Mouse (Mus musculus) cortical plate, adult 2 months (tissue): Measurements from ENCODE around the gene Ost4. TPM values are rescaled to one million over a fixed set of nuclear protein-coding genes. Genes with fewer than 3 reads are reported as not detected.
A peak's percentile ranks its signal among the peaks of the same experiment; 100 is the strongest.

Experiments
- H3K27ac ChIP-seq: fragments of 200-500 bp; 2 replicates; pipeline ENCODE4 v1.5.1; 2012; ENCODE audit warnings: low read length, control low read depth, inconsistent platforms; ENCODE audit not compliant: insufficient read depth
- H3K4me1 ChIP-seq: fragments of 200-500 bp; 2 replicates; pipeline ENCODE4 v1.6.1; 2011; ENCODE audit warnings: low read length; ENCODE audit not compliant: control insufficient read depth, insufficient read depth
- H3K4me3 ChIP-seq: fragments of 200-500 bp; 2 replicates; pipeline ENCODE4 v1.5.1; 2011; ENCODE audit warnings: mild to moderate bottlenecking, low read length, control low read depth; ENCODE audit not compliant: insufficient read depth
- CTCF ChIP-seq: fragments of 200-500 bp; IDR thresholded peaks from 2 replicates; pipeline ENCODE4 v1.5.1; 2011; ENCODE audit warnings: mild to moderate bottlenecking, control low read depth, low read length; ENCODE audit not compliant: insufficient read depth; ENCODE audit errors: extremely low read depth
- POLR2A ChIP-seq: fragments of 200-500 bp; IDR thresholded peaks from 2 replicates; pipeline ENCODE4 v1.6.1; 2011; ENCODE audit warnings: mild to moderate bottlenecking, low read length, control low read depth; ENCODE audit not compliant: insufficient read depth; ENCODE audit errors: extremely low read depth
- polyA plus RNA-seq: library from polyadenylated mRNA; depleted of rRNA; stranded (reverse); fragments of >200 nt; gene quantifications from 2 replicates; pipeline ENCODE4 v1.2.3, GENCODE M21; 2012

Gene Ost4
- polyA plus RNA-seq, 1 experiment = 171 TPM

DNA sequence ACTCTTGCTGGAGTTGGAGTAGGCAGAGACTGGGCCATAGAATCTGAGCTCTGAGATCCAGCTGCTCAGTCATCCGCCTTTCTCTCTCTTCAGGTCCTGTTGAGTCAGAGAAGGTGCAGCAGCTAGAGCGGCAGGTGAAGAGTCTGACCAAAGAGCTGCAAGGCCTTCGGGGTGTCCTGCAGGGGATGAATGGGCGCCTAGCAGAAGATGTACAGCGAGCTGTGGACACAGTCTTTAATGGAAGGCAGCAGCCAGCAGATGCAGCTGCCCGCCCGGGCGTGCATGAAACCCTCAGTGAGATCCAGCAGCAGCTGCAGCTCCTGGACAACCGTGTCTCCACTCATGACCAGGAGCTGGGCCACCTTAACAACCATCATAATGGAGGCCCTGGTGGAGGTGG lies 9.3 kb upstream of the Ost4 start:
- no peaks in the 10 kb centered on the region for H3K4me1 ChIP-seq
- no peak overlapping the region for H3K4me3 ChIP-seq
- H3K27ac ChIP-seq = peak overlapping the region; percentile 18; the same call in 1 of the 2 replicates
- TF ChIP-seq CTCF (no peak), POLR2A (no peak)

DNA sequence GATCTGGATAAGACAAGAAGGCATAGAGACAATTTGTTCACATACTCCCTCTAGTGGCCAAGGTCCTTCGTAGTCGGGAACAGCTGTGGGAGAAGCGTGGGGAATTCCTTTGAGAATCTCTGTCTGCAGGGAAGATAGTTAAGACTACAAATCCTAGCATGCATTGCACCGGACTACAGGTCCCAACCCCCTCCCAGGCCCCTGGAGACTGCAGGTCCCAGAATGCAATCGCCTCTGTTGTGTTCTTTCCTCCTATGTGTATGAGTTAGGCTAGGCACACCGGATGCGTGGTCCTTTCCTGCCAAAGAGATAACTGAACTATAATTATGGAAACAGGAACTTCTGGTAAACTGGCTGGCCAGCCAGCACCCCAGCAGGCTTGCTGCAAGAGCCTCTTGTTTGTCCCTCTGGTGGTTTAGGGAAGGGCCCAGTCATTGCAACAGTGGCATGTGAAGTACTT lies 8.4 kb upstream of the Ost4 start:
- TF ChIP-seq CTCF (peak; percentile 82), POLR2A (peak; percentile 56; the same call in 1 of the 2 replicates)
- no peak overlapping the region for H3K4me3 ChIP-seq
- H3K4me1 ChIP-seq = no peaks in the 10 kb centered on the region
- peak overlapping the region; percentile 18; the same call in 1 of the 2 replicates for H3K27ac ChIP-seq

DNA sequence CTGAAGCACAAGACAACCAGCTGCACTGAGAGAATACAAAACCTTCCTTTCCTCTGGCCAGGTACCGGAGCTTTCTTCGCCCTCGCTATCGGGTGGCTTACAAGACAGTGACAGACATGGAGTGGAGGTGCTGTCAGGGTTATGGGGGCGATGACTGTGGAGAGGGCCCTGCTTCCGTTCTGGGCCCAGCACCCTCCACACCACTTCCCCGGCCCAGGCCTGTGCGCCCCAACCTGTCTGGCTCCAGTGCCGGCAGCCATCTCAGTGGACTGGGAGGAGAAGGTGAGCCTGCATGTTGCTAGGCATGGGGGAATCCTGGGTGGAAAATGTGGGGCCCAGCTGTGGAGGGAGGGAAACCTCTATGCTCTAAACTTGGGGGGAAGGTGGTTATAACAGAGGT lies 7.9 kb upstream of the Ost4 start:
- TF ChIP-seq POLR2A (no peak), CTCF (no peak)
- Histone ChIP-seq H3K27ac (no peak overlapping the region), H3K4me1 (no peaks in the 10 kb centered on the region), H3K4me3 (no peak overlapping the region)

DNA sequence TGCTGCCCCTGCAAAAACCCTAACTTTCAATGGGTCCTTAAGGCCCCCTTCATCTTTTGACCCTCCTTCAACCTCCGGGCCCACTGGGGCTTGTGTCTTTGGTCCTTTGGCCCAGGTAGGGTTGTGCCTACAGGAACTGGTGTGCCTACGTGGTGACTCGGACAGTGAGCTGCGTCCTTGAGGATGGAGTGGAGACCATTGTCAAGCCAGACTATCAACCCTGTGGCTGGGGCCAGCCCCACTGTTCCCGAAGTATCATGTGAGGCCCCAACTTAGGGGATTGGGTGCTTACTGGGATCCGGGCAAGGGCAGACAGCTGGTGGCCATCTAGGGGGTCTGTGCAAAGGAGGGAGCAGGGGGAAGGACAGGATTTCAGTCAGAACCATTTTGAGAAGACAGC lies 7.3 kb upstream of the Ost4 start:
- Histone ChIP-seq H3K27ac (no peak overlapping the region), H3K4me3 (no peak overlapping the region), H3K4me1 (no peaks in the 10 kb centered on the region)
- TF ChIP-seq CTCF = no peak
- TF ChIP-seq POLR2A = no peak

DNA sequence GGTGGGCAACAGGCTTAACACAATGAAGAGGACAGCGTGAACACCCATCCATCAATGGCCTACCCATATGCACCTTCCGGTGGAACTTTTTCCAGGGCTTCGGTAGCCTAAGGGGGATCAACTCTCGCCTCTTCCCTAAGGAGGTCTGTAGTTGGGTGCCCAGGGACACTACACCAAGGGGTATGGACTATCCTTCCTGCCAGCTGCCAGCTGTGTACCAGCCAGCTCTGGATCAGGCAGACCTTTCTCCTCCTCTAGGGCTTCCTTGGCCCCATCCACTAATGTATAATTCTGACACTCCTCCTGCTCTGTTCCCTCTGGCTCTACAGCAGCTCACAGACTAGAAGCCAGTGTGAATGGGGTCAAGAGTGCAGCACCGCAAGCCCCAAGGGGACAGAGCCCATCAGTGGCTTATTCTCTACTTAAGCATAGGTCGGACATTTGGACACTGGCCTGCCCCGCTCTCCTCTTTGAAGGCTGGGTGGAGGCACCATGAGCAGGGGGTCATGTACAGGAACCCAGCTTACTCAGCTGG lies 6.6 kb upstream of the Ost4 start:
- Histone ChIP-seq H3K4me3 (no peak overlapping the region), H3K27ac (no peak overlapping the region)
- TF ChIP-seq CTCF = no peak
- TF ChIP-seq POLR2A = no peak

DNA sequence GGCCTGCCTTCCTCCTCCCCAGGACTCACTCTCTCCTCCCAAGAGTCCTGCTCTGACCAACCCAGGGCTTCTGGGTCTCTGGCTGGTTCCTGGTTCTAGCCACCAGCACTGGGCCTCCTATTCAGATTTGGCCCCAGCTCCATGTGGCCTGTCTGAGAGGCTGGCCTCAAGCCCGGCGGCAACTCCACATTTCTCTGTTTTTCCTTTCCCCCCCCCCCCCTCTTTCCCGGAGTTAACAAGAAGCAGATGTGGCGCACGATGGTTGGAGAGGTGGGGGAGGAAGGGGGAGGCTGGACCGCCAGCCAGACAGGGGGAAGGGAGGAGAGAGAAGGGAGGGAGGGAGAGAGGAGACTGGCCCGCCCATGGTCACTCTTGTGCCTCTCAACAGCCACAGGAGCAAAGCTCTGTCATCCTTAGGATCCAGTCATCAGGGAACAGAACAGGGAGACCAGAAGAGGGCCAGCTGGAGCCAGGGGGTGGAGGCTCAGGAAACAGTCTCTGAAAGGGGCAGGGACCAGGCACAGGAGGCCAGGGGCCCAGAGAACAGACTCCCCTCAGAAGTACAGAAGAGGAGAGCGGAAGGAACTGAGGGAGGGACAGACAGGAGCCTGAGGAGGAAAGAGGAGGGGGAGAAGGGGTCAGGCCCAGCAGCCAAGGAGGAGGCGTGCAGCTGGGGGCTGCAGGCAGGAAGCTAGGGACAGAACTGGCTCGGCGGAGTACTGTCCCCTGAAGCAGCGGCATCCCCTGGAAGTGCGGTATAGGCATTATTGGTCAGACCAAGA lies 5.7 kb upstream of the Ost4 start, which contains the start of gene Emilin1:
TSS of gene Emilin1 (plus strand) at position 343 of the 782 bp plus-strand sequence.
- no peak for TF ChIP-seq CTCF
- TF ChIP-seq POLR2A = no peak
- Histone ChIP-seq H3K4me1 (no peaks in the 10 kb centered on the region), H3K4me3 (peak within 1 kb of the TSS; percentile 5; the same call in 1 of the 2 replicates), H3K27ac (no peak within 1 kb of the TSS)

More for the DNA sequence above, 6.6 kb upstream of the Ost4 start:
- H3K4me1 ChIP-seq = no peaks in the 10 kb centered on the region

DNA sequence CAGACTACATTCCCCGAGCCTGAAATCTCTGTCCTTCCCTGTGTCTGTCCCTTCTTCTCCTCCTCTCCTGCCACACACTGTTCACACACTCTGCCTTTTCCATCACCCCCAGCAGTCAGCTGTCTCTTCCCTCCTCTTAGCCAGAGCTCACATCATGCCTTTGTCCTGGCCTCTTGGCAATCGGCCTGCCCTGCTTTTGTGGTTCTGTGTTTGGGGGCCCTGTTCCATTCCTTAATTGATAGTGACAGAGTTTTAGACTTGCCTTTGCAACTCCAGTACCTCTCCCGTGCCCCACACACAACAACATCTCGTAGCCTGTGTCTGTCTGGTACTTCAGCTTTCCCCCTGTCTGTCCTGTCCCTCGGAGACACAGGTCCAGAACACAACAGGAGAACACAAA lies 4.6 kb upstream of the Ost4 start:
- Histone ChIP-seq H3K27ac (no peak overlapping the region), H3K4me1 (no peaks in the 10 kb centered on the region), H3K4me3 (no peak overlapping the region)
- TF ChIP-seq POLR2A (no peak), CTCF (no peak)

DNA sequence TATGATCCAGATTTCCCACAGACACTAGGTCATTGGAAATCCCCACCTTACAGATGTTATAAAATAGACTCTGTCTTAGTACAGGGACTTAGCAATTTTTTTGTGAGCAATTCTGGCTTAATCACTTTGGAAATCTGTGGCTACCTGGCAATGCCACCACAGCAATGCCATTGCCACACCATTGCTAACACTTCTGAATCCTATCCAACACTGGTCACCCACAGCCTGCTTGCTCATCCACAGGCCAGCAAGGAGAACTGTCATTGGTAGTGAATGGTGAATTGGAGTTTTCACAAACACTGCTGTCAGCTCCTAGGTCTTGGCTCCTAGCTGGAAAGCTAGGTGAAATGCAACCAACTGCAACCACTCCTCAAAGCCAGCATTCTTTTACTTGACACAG lies 2.9 kb upstream of the Ost4 start:
- H3K27ac ChIP-seq = no peak overlapping the region
- H3K4me3 ChIP-seq = no peak overlapping the region
- TF ChIP-seq POLR2A (no peak), CTCF (no peak)
- peaks cover 2% of the 10 kb centered on the region; the same call in 1 of the 2 replicates for H3K4me1 ChIP-seq

DNA sequence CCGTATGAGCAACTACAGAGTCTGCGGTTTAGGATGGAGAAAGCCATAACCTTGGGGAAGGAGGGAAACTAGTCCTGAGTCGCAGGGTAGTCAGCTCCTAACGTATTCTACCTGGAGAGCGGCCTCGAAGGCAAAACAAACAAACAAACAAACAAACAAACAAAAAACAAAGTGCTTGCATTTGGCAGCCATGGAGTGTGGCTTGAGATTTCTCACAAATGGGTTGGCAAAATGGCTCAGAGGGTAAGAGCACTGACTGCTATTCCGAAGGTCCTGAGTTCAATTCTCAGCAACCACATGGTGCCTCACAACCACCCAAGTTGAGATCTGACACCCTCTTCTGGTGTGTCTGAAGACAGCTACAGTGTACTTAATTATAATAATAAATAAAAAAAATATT lies 2.3 kb upstream of the Ost4 start:
- TF ChIP-seq CTCF = no peak
- no peak for TF ChIP-seq POLR2A
- peaks cover 2% of the 10 kb centered on the region; the same call in 1 of the 2 replicates for H3K4me1 ChIP-seq
- H3K4me3 ChIP-seq = no peak overlapping the region
- no peak overlapping the region for H3K27ac ChIP-seq

DNA sequence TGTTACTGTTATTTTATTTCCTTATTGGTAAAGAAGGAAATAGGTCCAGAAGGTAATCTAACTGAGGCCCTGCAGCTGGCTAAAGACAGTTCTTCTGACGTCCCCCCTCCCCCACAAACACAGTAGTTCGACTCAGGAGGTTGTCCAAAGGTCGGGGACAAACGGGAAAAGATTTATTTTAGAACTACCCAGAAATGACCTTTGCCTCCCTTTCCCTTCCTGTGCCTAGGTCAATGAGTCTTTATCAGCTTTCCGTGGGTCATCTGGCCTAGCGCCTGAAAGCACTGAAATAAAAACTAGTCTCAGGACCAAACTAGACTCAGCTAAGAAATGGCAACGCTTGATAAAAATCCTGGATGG lies 1.7 kb upstream of the Ost4 start:
- Histone ChIP-seq H3K27ac (no peak overlapping the region), H3K4me1 (peaks cover 2% of the 10 kb centered on the region; the same call in 1 of the 2 replicates), H3K4me3 (no peak overlapping the region)
- TF ChIP-seq CTCF (no peak), POLR2A (no peak)
